Mouse (Mus musculus) CH12.LX (cell line): ENCODE data around the gene Enpp1. TPM values are rescaled to one million over a fixed set of nuclear protein-coding genes. Genes with fewer than 3 reads are reported as not detected.

Experiments used
- DNase-seq: peaks from one replicate; pipeline ENCODE4 v3.0.0-alpha.2; 2013; ENCODE audit errors: extremely low read depth
- H3K27ac ChIP-seq: 2 replicates; pipeline ENCODE4 v1.5.1; 2012; ENCODE audit warnings: low read depth, mild to moderate bottlenecking, control low read depth, moderate library complexity; ENCODE audit not compliant: insufficient read depth
- H3K27me3 ChIP-seq: replicated peaks from 2 replicates; pipeline ENCODE3; 2012; ENCODE audit warnings: inconsistent platforms
- H3K36me3 ChIP-seq, 2 experiments: replicated peaks in 1 of 2; 2 replicates each; pipeline versions ENCODE3 to v1.6.1; 2012; ENCODE audit warnings: inconsistent platforms in 1 of 2, low read length in 1 of 2, mild to moderate bottlenecking in 1 of 2, mixed read lengths in 1 of 2, moderate library complexity in 1 of 2; ENCODE audit not compliant: control insufficient read depth in 1 of 2, insufficient read depth in 1 of 2
- H3K4me1 ChIP-seq, 2 experiments: 2 replicates each; pipeline ENCODE4 v1.6.1; 2012; ENCODE audit warnings: inconsistent platforms in 1 of 2, moderate library complexity in 1 of 2; ENCODE audit not compliant: insufficient read depth in 2 of 2, control insufficient read depth in 1 of 2
- H3K4me2 ChIP-seq: 2 replicates; pipeline ENCODE4 v1.6.1; 2012; ENCODE audit warnings: low read depth, mild to moderate bottlenecking, control low read depth; ENCODE audit not compliant: poor library complexity, insufficient read depth, severe bottlenecking
- H3K4me3 ChIP-seq, 3 experiments: fragments of 150-350 bp in 1 of 3; sonication (generic) in 1 of 3; replicated peaks in 1 of 3; 2 replicates each; pipeline versions ENCODE3 to v1.5.1; 2011 to 2012; ENCODE audit warnings: low read depth in 2 of 3, low read length in 2 of 3, mild to moderate bottlenecking in 2 of 3, moderate library complexity in 2 of 3, control low read depth in 1 of 3, improper control_type of control experiment in 1 of 3, inconsistent platforms in 1 of 3, mixed read lengths in 1 of 3; ENCODE audit not compliant: poor library complexity in 1 of 3
- H3K79me2 ChIP-seq: replicated peaks from 2 replicates; pipeline ENCODE4 v1.6.1; 2012; ENCODE audit warnings: mild to moderate bottlenecking, moderate library complexity; ENCODE audit not compliant: control insufficient read depth, poor library complexity, insufficient read depth, severe bottlenecking; ENCODE audit errors: extremely low read depth
- H3K9ac ChIP-seq: 2 replicates; pipeline ENCODE4 v1.6.1; 2012; ENCODE audit warnings: low read depth, mild to moderate bottlenecking, control low read depth, moderate library complexity; ENCODE audit not compliant: insufficient read depth
- H3K9me3 ChIP-seq: replicated peaks from 2 replicates; pipeline ENCODE3; 2012; ENCODE audit warnings: low read length, inconsistent platforms, mixed read lengths
- BHLHE40 ChIP-seq: IDR thresholded peaks from 2 replicates; pipeline ENCODE4 v1.6.1; 2011; ENCODE audit warnings: mild to moderate bottlenecking, low read depth, low read length, improper control_type of control experiment
- CHD2 ChIP-seq: IDR thresholded peaks from 2 replicates; pipeline ENCODE4 v1.6.1; 2011; ENCODE audit warnings: low read length, improper control_type of control experiment
- E2F4 ChIP-seq: IDR thresholded peaks from 2 replicates; pipeline ENCODE4 v1.6.1; 2011; ENCODE audit warnings: low read depth, low read length, improper control_type of control experiment; ENCODE audit not compliant: insufficient replicate concordance
- GABPA ChIP-seq: IDR thresholded peaks from 2 replicates; pipeline ENCODE4 v1.6.1; 2012; ENCODE audit warnings: low read depth, low read length, improper control_type of control experiment, inconsistent platforms; ENCODE audit not compliant: insufficient replicate concordance
- HCFC1 ChIP-seq: IDR thresholded peaks from 2 replicates; pipeline ENCODE4 v1.6.1; 2012; ENCODE audit warnings: low read depth, mild to moderate bottlenecking, inconsistent platforms, low read length, improper control_type of control experiment
- IRF4 ChIP-seq: IDR thresholded peaks from 2 replicates; pipeline ENCODE4 v1.6.1; 2014; ENCODE audit warnings: low read depth, mild to moderate bottlenecking, inconsistent platforms, low read length, improper control_type of control experiment
- JUND ChIP-seq: conservative IDR thresholded peaks from 2 replicates; pipeline ENCODE4 v1.6.1; 2011; ENCODE audit warnings: low read depth, low read length, improper control_type of control experiment
- KAT2A ChIP-seq: IDR thresholded peaks from 2 replicates; pipeline ENCODE4 v1.6.1; 2012; ENCODE audit warnings: low read length, improper control_type of control experiment, inconsistent platforms; ENCODE audit not compliant: insufficient replicate concordance
- MAFK ChIP-seq: IDR thresholded peaks from 2 replicates; pipeline ENCODE4 v1.6.1; 2011; ENCODE audit warnings: low read length, improper control_type of control experiment; ENCODE audit not compliant: insufficient replicate concordance
- MAX ChIP-seq: IDR thresholded peaks from 2 replicates; pipeline ENCODE4 v1.6.1; 2011; ENCODE audit warnings: low read length, improper control_type of control experiment
- MXI1 ChIP-seq: IDR thresholded peaks from 2 replicates; pipeline ENCODE4 v1.6.1; 2011; ENCODE audit warnings: mild to moderate bottlenecking, low read depth, low read length, improper control_type of control experiment
- MYC ChIP-seq: IDR thresholded peaks from 2 replicates; pipeline ENCODE4 v1.6.1; 2011; ENCODE audit warnings: low read depth, mild to moderate bottlenecking, improper control_type of control experiment, low read length
- NELFE ChIP-seq: IDR thresholded peaks from 2 replicates; pipeline ENCODE4 v1.6.1; 2011; ENCODE audit warnings: low read depth, low read length, improper control_type of control experiment
- NRF1 ChIP-seq: IDR thresholded peaks from 2 replicates; pipeline ENCODE4 v1.6.1; 2014; ENCODE audit warnings: low read depth, mild to moderate bottlenecking, inconsistent platforms, low read length, improper control_type of control experiment, moderate library complexity
- PAX5 ChIP-seq: IDR thresholded peaks from 2 replicates; pipeline ENCODE4 v1.6.1; 2012; ENCODE audit warnings: low read length, inconsistent platforms, mixed read lengths
- POLR2A ChIP-seq: IDR thresholded peaks from 2 replicates; pipeline ENCODE4 v1.6.1; 2011; ENCODE audit warnings: low read depth, mild to moderate bottlenecking, improper control_type of control experiment, low read length
- POLR2AphosphoS2 ChIP-seq: IDR thresholded peaks from 2 replicates; pipeline ENCODE4 v1.6.1; 2011; ENCODE audit warnings: low read depth, low read length, improper control_type of control experiment
- RCOR1 ChIP-seq: conservative IDR thresholded peaks from 2 replicates; pipeline ENCODE4 v1.6.1; 2012; ENCODE audit warnings: low read depth, mild to moderate bottlenecking, inconsistent platforms, low read length, improper control_type of control experiment
- SIN3A ChIP-seq: IDR thresholded peaks from 2 replicates; pipeline ENCODE4 v1.6.1; 2012; ENCODE audit warnings: low read length, improper control_type of control experiment, inconsistent platforms
- SMC3 ChIP-seq: IDR thresholded peaks from 2 replicates; pipeline ENCODE4 v1.6.1; 2011; ENCODE audit warnings: low read depth, low read length, improper control_type of control experiment
- TCF12 ChIP-seq: IDR thresholded peaks from 2 replicates; pipeline ENCODE4 v1.6.1; 2014; ENCODE audit warnings: low read depth, mild to moderate bottlenecking, inconsistent platforms, low read length, improper control_type of control experiment
- UBTF ChIP-seq: IDR thresholded peaks from 2 replicates; pipeline ENCODE4 v1.6.1; 2012; ENCODE audit warnings: low read depth, mild to moderate bottlenecking, inconsistent platforms, low read length, improper control_type of control experiment, moderate library complexity
- USF1 ChIP-seq: IDR thresholded peaks from 2 replicates; pipeline ENCODE4 v1.6.1; 2014; ENCODE audit warnings: low read depth, mild to moderate bottlenecking, inconsistent platforms, low read length, improper control_type of control experiment
- USF2 ChIP-seq: conservative IDR thresholded peaks from 2 replicates; pipeline ENCODE4 v1.6.1; 2011; ENCODE audit warnings: low read depth, low read length, improper control_type of control experiment
- ZC3H11A ChIP-seq: IDR thresholded peaks from 2 replicates; pipeline ENCODE4 v1.6.1; 2012; ENCODE audit warnings: low read depth, mild to moderate bottlenecking, inconsistent platforms, low read length, improper control_type of control experiment
- ZKSCAN1 ChIP-seq: IDR thresholded peaks from 2 replicates; pipeline ENCODE4 v1.6.1; 2012; ENCODE audit warnings: low read depth, inconsistent platforms, low read length, improper control_type of control experiment, borderline replicate concordance
- ZNF384 ChIP-seq: IDR thresholded peaks from 2 replicates; pipeline ENCODE4 v1.6.1; 2012; ENCODE audit warnings: low read depth, low read length, improper control_type of control experiment, inconsistent platforms
- dilution Hi-C: fragments of 300-500 bp; cut with MboI; formaldehyde crosslinking; loops from 2 replicates; pipeline ENCODE4 v1.14.3; 2020; ENCODE audit warnings: low sequenced_read_pairs; ENCODE audit not compliant: extremely low pct_unique_long_range_greater_than_20kb, extremely low pct_ligation_motif_present
- in situ Hi-C: fragments of 300-500 bp; cut with MboI; formaldehyde crosslinking; loops from 3 replicates; pipeline ENCODE4 v1.14.3; 2019; ENCODE audit warnings: low sequenced_read_pairs, low pct_ligation_motif_present, low pct_unique_long_range_greater_than_20kb, mixed read lengths
- polyA plus RNA-seq: library from polyadenylated mRNA; unstranded; fragments of >175 nt; gene quantifications from 2 replicates; pipeline ENCODE4 v1.2.1, GENCODE M21; 2012; ENCODE audit warnings: low read depth; ENCODE audit not compliant: insufficient read length
- total RNA-seq, 2 experiments: library from RNA; depleted of rRNA; stranded (reverse); fragments of 300-350 nt in 1 of 2; fragments of >200 nt in 1 of 2; gene quantifications; 2 replicates each; pipeline ENCODE4 v1.2.3; 2012 to 2014

Gene Enpp1
- total and polyA plus RNA-seq, 3 experiments, result 0.58 to 2.8 (median 0.87) TPM

- Histone ChIP-seq H3K4me2 (no peak overlapping the region), H3K4me3 (no peak overlapping the region), H3K27me3 (no peaks in the 10 kb centered on the region), H3K4me1 (peaks cover 0 to 11% of the 10 kb centered on the region in 2 experiments; a peak in 2 of 4 replicates), H3K36me3 (no peaks in the 10 kb centered on the region), H3K9ac (no peak overlapping the region), H3K9me3 (no peaks in the 10 kb centered on the region), H3K27ac (no peak overlapping the region), H3K79me2 (no peaks in the 10 kb centered on the region)
- dilution Hi-C loops, result no loop called here
- TF ChIP-seq NELFE (no peak), IRF4 (no peak), CHD2 (no peak), JUND (no peak), E2F4 (no peak), GABPA (no peak), POLR2A (no peak), MAFK (no peak), USF1 (no peak), USF2 (no peak), UBTF (no peak), NRF1 (no peak), RCOR1 (no peak), MYC (no peak), SIN3A (no peak), MAX (no peak), PAX5 (no peak), BHLHE40 (no peak)
- DNase-seq, result no peak
- in situ Hi-C loops, result no loop called here
These were observed 121.4 kb downstream of the Enpp1 start for GRCm38 (mm10) chr10:24590546-24590945.

- no peak overlapping the region for H3K4me3 ChIP-seq
- TF ChIP-seq SMC3 (no peak), IRF4 (no peak), POLR2A (no peak), ZKSCAN1 (no peak), USF1 (no peak), MAX (no peak), HCFC1 (no peak), ZNF384 (no peak), TCF12 (no peak), POLR2AphosphoS2 (no peak), MXI1 (no peak), ZC3H11A (no peak), KAT2A (no peak)
- in situ Hi-C loops (no loop called here), dilution Hi-C loops (no loop called here)
- no peaks in the 10 kb centered on the region for H3K9me3 ChIP-seq
- no peaks in the 10 kb centered on the region for H3K36me3 ChIP-seq
- H3K9ac ChIP-seq, result no peak overlapping the region
- H3K27me3 ChIP-seq, result no peaks in the 10 kb centered on the region
- DNase-seq, result no peak
- H3K27ac ChIP-seq, result no peak overlapping the region
- no peak overlapping the region for H3K4me2 ChIP-seq
- no peaks in the 10 kb centered on the region for H3K79me2 ChIP-seq
- peaks cover 0 to 11% of the 10 kb centered on the region in 2 experiments; a peak in 2 of 4 replicates for H3K4me1 ChIP-seq
These were observed 122.7 kb downstream of the Enpp1 start for GRCm38 (mm10) chr10:24589238-24589637.
